Mouse (Mus musculus): ENCODE results near the gene 4930402F06Rik.

4930402F06Rik gene

GRCm38 (mm10) chr2:35397096-35397495 lies at the start of gene 4930402F06Rik:
Gene 4930402F06Rik, minus strand, starts transcription at chr2:35397175.
- DNase-seq (ENCODE audit: low spot score), result no peak

- DNase-seq (ENCODE audit: low spot score), result no peak
Observed at GRCm38 (mm10) chr2:35446300-35446699, 49.3 kb upstream of the 4930402F06Rik start.

- no peak for DNase-seq (ENCODE audit: low spot score)
Observed at GRCm38 (mm10) chr2:35445610-35446009, 48.6 kb upstream of the 4930402F06Rik start.

- no peak for DNase-seq (ENCODE audit: low spot score)
Observed at GRCm38 (mm10) chr2:35444764-35445262, 47.8 kb upstream of the 4930402F06Rik start.

- no peak for DNase-seq (ENCODE audit: low spot score)
Observed at GRCm38 (mm10) chr2:35443981-35444763, 47.2 kb upstream of the 4930402F06Rik start.

GRCm38 (mm10) chr2:35443325-35443724 lies 46.4 kb upstream of the 4930402F06Rik start:
- no peak for DNase-seq (ENCODE audit: low spot score)

GRCm38 (mm10) chr2:35442079-35442478 lies 45.1 kb upstream of the 4930402F06Rik start:
- no peak for DNase-seq (ENCODE audit: low spot score)

GRCm38 (mm10) chr2:35441419-35441818 lies 44.4 kb upstream of the 4930402F06Rik start:
- no peak for DNase-seq (ENCODE audit: low spot score)

- DNase-seq (ENCODE audit: low spot score), result no peak
Observed at GRCm38 (mm10) chr2:35440480-35440879, 43.5 kb upstream of the 4930402F06Rik start.

GRCm38 (mm10) chr2:35437796-35438195 lies 40.8 kb upstream of the 4930402F06Rik start:
- DNase-seq (ENCODE audit: low spot score), result no peak

GRCm38 (mm10) chr2:35434576-35435123 lies 37.7 kb upstream of the 4930402F06Rik start:
- DNase-seq (ENCODE audit: low spot score), result no peak

- DNase-seq (ENCODE audit: low spot score), result no peak
Observed at GRCm38 (mm10) chr2:35433428-35433827, 36.5 kb upstream of the 4930402F06Rik start.

GRCm38 (mm10) chr2:35432472-35432871 lies 35.5 kb upstream of the 4930402F06Rik start:
- no peak for DNase-seq (ENCODE audit: low spot score)

- DNase-seq (ENCODE audit: low spot score), result no peak
Observed at GRCm38 (mm10) chr2:35432011-35432410, 35.0 kb upstream of the 4930402F06Rik start.

- DNase-seq (ENCODE audit: low spot score), result no peak
Observed at GRCm38 (mm10) chr2:35430806-35431205, 33.8 kb upstream of the 4930402F06Rik start.

GRCm38 (mm10) chr2:35428615-35429300 lies 31.8 kb upstream of the 4930402F06Rik start:
- no peak for DNase-seq (ENCODE audit: low spot score)

- DNase-seq (ENCODE audit: low spot score), result no peak
Observed at GRCm38 (mm10) chr2:35427559-35427958, 30.6 kb upstream of the 4930402F06Rik start.

GRCm38 (mm10) chr2:35423711-35424339 lies 26.9 kb upstream of the 4930402F06Rik start:
- no peak for DNase-seq (ENCODE audit: low spot score)

GRCm38 (mm10) chr2:35422384-35422783 lies 25.4 kb upstream of the 4930402F06Rik start:
- no peak for DNase-seq (ENCODE audit: low spot score)

- DNase-seq (ENCODE audit: low spot score), result no peak
Observed at GRCm38 (mm10) chr2:35420681-35421080, 23.7 kb upstream of the 4930402F06Rik start.

GRCm38 (mm10) chr2:35419671-35420070 lies 22.7 kb upstream of the 4930402F06Rik start:
- no peak for DNase-seq (ENCODE audit: low spot score)

- no peak for DNase-seq (ENCODE audit: low spot score)
Observed at GRCm38 (mm10) chr2:35419243-35419642, 22.3 kb upstream of the 4930402F06Rik start.
